Mouse (Mus musculus) layer of hippocampus, adult 18-20 months (tissue): ENCODE measurements around the gene Cadm1. TPM values are rescaled to one million over a fixed set of nuclear protein-coding genes. Genes with fewer than 3 reads are reported as not detected.
A peak's percentile ranks its signal among the peaks of the same experiment; 100 is the strongest.

ENCODE experiments used
- DNase-seq, 2 experiments: peaks; one replicate each; pipeline ENCODE4 v3.0.0; 2022; ENCODE audit warnings: low spot score in 2 of 2
- total RNA-seq, 2 experiments: library from RNA; stranded (reverse); gene quantifications; 2 replicates each; pipeline ENCODE4 v1.2.3; 2021

Gene Cadm1
- total RNA-seq, 2 experiments from 2014 or later: 246 to 270 TPM

GRCm38 (mm10) chr9:47548916-47549315 is 18.9 kb downstream of the Cadm1 start:
- no peak for DNase-seq

- no peak for DNase-seq
Measured at GRCm38 (mm10) chr9:47552960-47553575, 23.1 kb downstream of the Cadm1 start.

- DNase-seq: no peak
Measured at GRCm38 (mm10) chr9:47560726-47561125, 30.8 kb downstream of the Cadm1 start.

- DNase-seq: no peak
Measured at GRCm38 (mm10) chr9:47561596-47561995, 31.6 kb downstream of the Cadm1 start.

- DNase-seq: no peak
Measured at GRCm38 (mm10) chr9:47565088-47565487, 35.1 kb downstream of the Cadm1 start.

- no peak for DNase-seq
Measured at GRCm38 (mm10) chr9:47567873-47568272, 37.9 kb downstream of the Cadm1 start.

GRCm38 (mm10) chr9:47570184-47570583 is 40.2 kb downstream of the Cadm1 start:
- DNase-seq: no peak

GRCm38 (mm10) chr9:47571461-47571860 is 41.5 kb downstream of the Cadm1 start:
- no peak for DNase-seq

- DNase-seq: no peak
Measured at GRCm38 (mm10) chr9:47572132-47572531, 42.2 kb downstream of the Cadm1 start.

- DNase-seq: no peak
Measured at GRCm38 (mm10) chr9:47573456-47573855, 43.5 kb downstream of the Cadm1 start.

DNA sequence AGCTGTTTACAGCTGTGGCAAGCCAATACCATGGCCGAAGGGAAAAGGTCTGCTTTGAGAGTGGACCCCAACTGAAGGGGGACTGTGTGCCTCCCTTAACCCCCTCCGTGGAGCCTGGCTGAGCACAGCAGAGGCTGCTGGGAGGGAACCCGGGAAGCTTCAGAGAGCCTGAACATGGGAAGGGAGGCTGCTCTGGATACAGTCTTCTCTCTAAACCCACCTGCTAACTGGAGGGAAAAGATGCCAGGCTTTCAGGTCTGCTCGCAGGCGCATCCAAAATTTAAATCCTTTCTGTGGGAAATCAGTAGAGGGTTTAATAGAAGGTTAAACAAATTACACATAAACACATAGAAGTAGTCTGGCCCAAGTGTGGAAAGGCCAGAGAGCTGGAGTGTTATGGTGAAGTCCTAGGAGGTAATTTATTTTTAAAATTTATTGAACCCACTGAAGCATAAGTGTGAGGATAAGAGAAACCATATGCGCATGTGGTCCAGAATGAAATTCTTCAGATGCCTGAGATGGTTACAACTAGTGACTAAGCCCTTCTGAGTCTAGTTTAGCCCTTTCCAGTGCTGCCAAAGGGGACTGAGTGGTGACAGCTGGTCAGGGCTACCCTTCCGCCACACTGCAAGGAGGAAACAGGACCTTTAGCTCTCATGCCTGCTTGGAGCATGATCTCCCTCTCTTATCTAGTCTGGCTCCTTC is 44.9 kb downstream of the Cadm1 start:
- DNase-seq: no peak

DNA sequence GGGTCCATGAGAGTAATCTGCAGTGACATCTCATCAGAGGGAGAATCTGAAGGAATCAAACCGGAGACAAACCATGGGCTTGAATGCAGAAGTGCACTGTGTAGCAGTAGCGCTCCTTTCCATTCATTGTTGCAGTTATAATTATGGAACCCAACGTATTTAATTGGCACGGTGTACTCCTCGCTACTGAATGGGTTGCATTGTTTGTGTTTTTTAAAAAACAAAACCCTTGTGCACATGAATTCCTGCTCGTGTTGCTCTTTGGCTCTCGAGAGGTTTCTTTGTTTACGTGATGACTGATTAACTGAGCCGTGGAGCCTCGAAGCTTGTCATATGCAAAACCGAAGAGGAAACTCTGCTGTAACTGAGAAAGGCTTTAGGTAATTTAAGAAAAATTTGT is 45.8 kb downstream of the Cadm1 start:
- DNase-seq: no peak

DNA sequence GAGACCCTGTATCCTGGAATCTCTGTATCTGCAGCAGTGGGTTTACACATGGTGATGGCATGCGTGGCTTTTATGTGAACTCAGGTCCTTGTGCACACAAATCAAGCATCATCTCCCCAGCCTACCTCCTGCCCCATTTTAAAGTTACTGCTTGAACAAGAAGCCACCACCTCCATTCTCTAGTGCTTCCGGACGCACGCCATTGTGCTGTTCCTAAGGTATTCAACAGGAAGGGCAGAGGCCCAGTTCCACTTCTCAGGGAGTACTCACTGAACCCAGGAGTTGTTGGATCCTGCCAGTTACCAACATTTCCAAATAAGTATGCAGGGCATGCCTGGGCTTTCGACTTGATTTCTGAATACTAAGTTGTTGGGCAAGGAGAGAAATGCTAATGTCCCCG is 49.5 kb downstream of the Cadm1 start:
- DNase-seq: peak in 1 of 2 experiments; percentile 38

DNA sequence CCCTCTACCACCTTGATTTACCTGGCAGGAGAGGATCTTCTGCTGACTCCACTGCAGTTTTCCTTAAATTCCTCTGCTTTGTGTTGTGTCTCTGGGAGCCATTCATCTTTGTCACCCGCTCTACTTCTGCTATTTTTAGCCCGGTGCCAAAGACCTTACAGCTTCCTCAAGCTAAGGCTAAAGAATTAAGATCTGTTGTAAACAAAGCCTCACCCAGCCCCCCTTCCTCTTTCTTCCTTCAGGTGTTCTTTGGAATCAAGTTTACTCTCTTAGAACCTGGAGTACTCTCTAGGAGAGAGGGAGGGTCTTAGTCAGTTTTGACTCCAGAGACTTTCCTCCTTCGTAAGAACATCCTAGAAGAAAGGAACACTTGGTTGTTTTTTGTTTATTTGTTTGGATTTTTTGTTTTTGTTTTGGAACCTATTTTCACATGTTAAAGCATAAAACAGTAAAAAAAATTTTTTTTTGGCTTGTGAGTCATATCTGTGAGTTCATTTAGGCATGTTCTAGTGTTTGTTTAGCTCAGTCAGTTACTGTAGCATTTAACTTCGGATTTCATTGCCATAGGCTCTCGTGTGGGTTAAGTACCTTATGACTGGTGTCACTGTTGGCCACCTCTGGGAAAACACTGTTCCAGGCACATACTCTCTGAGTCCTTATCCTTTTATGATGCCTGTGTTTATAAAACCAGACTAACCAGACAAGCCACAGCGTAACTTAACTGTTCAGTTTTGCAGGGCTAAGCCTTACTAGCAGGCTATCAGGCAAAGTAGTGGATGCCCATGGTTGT is 51.8 kb downstream of the Cadm1 start:
- no peak for DNase-seq

GRCm38 (mm10) chr9:47583241-47583640 is 53.3 kb downstream of the Cadm1 start:
- DNase-seq: no peak

GRCm38 (mm10) chr9:47586176-47586575 is 56.2 kb downstream of the Cadm1 start:
- no peak for DNase-seq

GRCm38 (mm10) chr9:47586839-47587238 is 56.9 kb downstream of the Cadm1 start:
- no peak for DNase-seq

DNA sequence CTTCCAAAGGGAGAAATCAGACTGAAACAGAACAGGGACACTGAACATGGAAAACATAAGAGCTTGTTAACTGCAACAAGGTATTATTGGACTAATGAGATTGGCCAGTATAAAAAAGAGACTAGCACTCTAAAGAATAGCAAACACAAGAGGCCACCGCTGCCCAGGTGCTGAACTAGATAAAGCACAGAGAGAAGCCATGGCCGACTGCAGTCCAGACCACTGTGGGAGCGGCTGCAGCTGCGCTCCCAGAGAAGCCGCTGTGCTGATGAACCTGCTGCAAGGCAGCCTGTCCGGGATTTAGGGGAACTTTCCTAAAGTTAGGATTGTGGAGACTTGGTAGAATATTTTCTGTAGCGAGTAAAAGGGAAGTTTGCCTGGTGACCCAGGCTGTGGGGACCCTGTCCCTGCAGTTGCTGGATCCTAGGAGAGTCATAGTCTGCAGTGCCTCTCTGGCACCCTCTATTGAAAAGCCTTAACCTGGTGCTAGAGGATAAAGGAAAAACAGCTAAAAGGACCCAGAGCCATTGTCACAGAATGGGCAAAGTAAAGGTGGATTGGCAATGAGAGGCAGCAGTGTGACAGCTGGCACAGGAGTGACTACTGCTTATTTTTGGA is 57.7 kb downstream of the Cadm1 start:
- peak in 1 of 2 experiments; percentile 66 for DNase-seq

GRCm38 (mm10) chr9:47589832-47590231 is 59.9 kb downstream of the Cadm1 start:
- no peak for DNase-seq

GRCm38 (mm10) chr9:47601541-47601940 is 71.6 kb downstream of the Cadm1 start:
- DNase-seq: no peak

GRCm38 (mm10) chr9:47603971-47604370 is 74.0 kb downstream of the Cadm1 start:
- no peak for DNase-seq

- DNase-seq: peak in 1 of 2 experiments; percentile 74
Measured at GRCm38 (mm10) chr9:47605628-47606027, 75.7 kb downstream of the Cadm1 start.
